Mouse (Mus musculus) hindbrain, embryonic 11.5 days (tissue): ENCODE data around the gene Sema4c. TPM values are rescaled to one million over a fixed set of nuclear protein-coding genes. Genes with fewer than 3 reads are reported as not detected.

Experiments used
- ATAC-seq: fragments of 200-750 bp; cut with Nextera tagmentation; 2 replicates; pipeline ENCODE4 v1.8.0; 2017; ENCODE audit warnings: mild to moderate bottlenecking, moderate TSS enrichment, moderate library complexity; ENCODE audit not compliant: low FRiP score
- DNase-seq: peaks from one replicate; pipeline ENCODE4 v3.0.0-alpha.2; 2015; ENCODE audit warnings: low spot score
- H3K27ac ChIP-seq: fragments of 300-500 bp; sonication (generic); 2 replicates; pipeline ENCODE4 v1.5.1; 2014; ENCODE audit warnings: mild to moderate bottlenecking, low read depth, low read length
- H3K27me3 ChIP-seq: fragments of 300-500 bp; sonication (generic); 2 replicates; pipeline ENCODE4 v1.6.1; 2014; ENCODE audit warnings: mild to moderate bottlenecking, low read length, moderate library complexity, mixed read lengths; ENCODE audit not compliant: control insufficient read depth, insufficient read depth
- H3K36me3 ChIP-seq: fragments of 300-500 bp; sonication (generic); 2 replicates; pipeline ENCODE4 v1.6.1; 2014; ENCODE audit warnings: mild to moderate bottlenecking, low read length, moderate library complexity, mixed read lengths; ENCODE audit not compliant: control insufficient read depth, insufficient read depth
- H3K4me1 ChIP-seq: fragments of 300-500 bp; sonication (generic); replicated peaks from 2 replicates; pipeline ENCODE4 v1.6.1; 2014; ENCODE audit warnings: low read length, mixed read lengths; ENCODE audit not compliant: control insufficient read depth, insufficient read depth
- H3K4me2 ChIP-seq: fragments of 300-500 bp; sonication (generic); replicated peaks from 2 replicates; pipeline ENCODE4 v1.6.1; 2014; ENCODE audit warnings: mild to moderate bottlenecking, low read depth, low read length
- H3K4me3 ChIP-seq: fragments of 300-500 bp; sonication (generic); 2 replicates; pipeline ENCODE4 v1.5.1; 2014; ENCODE audit warnings: low read depth, low read length
- H3K9ac ChIP-seq: fragments of 300-500 bp; sonication (generic); 2 replicates; pipeline ENCODE4 v1.6.1; 2014; ENCODE audit warnings: low read depth, low read length
- H3K9me3 ChIP-seq: fragments of 300-500 bp; sonication (generic); 2 replicates; pipeline ENCODE4 v1.6.1; 2016; ENCODE audit warnings: low read length; ENCODE audit not compliant: control insufficient read depth
- WGBS: fragments of 180-500 bp; shearing (Covaris S2); extraction: QIAGEN DNeasy Blood & Tissue Kit; methylation state at CpG from one replicate; pipeline ENCODE4 v1.1.7; 2014; 5-methylcytosine and 5-hydroxymethylcytosine counted together
- polyA plus RNA-seq: library from polyadenylated mRNA; unstranded; fragments of >200 nt; fragmentation: Nextera tagmentation; extraction: Ambion mirVana; gene quantifications from 2 replicates; pipeline ENCODE4 v1.2.1, GENCODE M21; 2014

The Sema4c gene
- 4.3 and 5.9 TPM in 2 replicates for polyA plus RNA-seq

DNA sequence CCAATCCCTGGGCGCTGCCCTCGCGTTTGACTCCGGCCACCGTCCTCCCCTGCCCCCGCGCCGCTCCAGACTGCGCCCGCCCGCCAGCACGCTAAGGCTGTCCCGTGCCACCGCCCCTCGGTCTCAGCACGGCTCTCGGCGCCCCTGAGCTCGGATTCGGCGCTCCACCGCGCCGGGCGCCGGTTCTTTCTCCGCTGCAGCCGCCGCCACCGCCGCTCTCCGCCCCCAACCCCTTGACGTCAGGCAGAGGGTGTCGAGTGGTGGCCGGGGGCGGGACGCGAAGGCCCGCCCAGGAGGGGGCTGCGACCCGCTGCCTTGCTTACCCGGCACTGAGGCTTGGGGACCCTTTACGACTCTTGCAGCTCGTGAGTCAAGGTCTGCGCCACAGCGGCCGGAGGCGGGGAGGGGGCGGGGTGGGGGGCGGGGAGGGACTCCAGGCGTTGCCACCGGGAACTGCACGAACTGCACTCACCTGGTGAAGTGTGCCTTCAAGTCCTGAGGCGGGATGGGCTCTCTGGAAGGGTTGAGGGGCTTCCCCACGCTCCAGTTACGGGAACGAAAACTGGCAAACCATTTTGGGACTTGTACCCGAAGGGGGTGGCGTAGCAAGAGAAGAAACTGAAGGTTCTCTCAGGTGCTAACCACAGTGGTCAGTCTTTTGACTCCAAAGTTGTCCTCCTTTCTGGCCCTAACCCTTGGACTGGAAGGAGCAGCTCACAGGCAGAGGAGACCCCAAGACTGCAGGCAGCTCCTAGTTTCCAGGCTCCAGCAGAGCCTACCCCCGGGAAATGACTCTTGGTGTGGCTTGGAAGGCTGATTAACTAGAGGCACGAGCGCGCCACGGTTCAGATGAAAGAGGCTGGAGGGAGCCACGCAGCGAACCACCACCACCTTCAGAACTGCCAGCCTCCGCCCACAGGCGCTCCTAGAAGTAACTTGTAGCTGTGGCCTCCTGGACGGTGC, at the start of gene Sema4c:
TSS of gene Sema4c (minus strand) at position 319 of the 963 bp plus-strand sequence.
- Histone ChIP-seq H3K4me3 (peak within 1 kb of the TSS; percentile 93), H3K36me3 (peaks cover 8% of the 10 kb centered on the region), H3K4me2 (peak within 1 kb of the TSS; percentile 99), H3K4me1 (peaks cover 20% of the 10 kb centered on the region), H3K9ac (peak within 1 kb of the TSS; percentile 100), H3K27ac (peak within 1 kb of the TSS; percentile 99), H3K9me3 (no peaks in the 10 kb centered on the region), H3K27me3 (no peaks in the 10 kb centered on the region)
- peak; percentile 64 for ATAC-seq
- peak; percentile 85 for DNase-seq
- under 1% methylated on average over 60 of the region's 69 CpGs for WGBS

DNA sequence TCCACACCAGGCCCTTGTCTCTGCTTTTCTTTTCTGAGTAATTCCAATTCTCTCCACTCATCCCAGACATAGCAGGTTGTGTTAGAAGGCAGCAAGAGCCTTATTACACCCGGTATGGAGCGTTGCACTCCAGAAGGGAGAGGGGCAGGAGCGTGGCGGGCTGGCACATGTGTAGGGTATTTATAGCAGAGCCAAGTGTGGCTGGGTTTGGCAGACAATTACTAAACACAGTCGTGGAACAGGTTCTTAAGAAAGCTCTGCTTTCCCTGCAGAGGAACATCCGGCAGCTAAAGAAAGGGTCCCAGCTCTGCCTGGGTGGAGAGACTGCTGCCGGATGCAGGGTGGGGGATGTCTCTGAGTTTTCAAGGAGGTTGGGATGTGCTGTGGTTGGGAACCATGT, 48.8 kb upstream of the Sema4c start:
- Histone ChIP-seq H3K36me3 (no peaks in the 10 kb centered on the region), H3K27ac (no peak overlapping the region), H3K4me1 (no peaks in the 10 kb centered on the region), H3K4me2 (no peak overlapping the region), H3K27me3 (no peaks in the 10 kb centered on the region), H3K4me3 (no peak overlapping the region), H3K9ac (no peak overlapping the region), H3K9me3 (no peaks in the 10 kb centered on the region)
- DNase-seq (no peak), ATAC-seq (no peak)
- WGBS = 71% methylated on average over 7 of the region's 7 CpGs

DNA sequence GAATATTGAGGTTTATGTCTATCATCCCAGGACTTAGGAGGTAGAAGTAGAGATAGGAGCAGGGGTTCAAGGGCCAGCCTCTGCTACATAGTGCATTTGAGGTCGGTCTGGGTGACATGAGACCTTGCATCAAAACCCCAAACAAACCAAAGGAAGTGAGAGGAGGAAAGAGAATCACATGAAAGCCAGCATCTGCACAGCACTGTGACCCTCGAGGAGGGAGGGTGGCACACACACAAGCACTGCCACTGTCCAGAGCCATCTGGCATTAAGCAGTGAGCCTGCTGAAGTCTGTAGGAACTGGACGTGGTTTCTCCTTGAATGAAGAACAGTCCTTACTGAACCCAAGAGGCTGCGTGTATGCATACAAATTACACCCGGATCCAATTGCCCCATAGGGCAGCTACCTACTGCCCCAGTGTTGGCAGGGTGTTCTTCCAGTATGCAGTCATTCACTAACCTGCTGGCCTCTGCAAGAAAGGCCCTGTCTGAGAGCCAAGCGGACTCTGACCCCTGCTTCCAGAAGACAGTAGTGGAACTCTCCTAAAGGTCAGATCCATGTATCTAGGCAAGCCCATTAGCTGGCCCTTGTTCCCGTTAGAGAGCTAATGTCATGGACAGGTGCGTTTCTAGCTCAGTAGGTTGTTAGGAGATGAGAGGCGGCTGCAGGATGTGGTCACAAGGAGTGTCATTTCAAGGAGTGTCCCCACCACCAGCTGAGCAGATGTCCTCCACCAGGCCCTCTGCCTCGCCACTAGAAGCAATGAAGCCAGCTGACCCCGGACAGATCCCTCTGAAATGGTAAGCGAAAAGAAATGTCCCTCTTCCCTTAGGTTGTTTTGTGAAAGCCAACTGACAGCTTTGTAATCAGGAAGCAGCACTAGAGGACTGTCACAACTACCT, 46.4 kb upstream of the Sema4c start:
- H3K36me3 ChIP-seq = no peaks in the 10 kb centered on the region
- H3K9ac ChIP-seq = no peak overlapping the region
- no peaks in the 10 kb centered on the region for H3K27me3 ChIP-seq
- no peak overlapping the region for H3K4me2 ChIP-seq
- no peaks in the 10 kb centered on the region for H3K4me1 ChIP-seq
- no peak for ATAC-seq
- no peaks in the 10 kb centered on the region for H3K9me3 ChIP-seq
- DNase-seq = no peak
- no peak overlapping the region for H3K4me3 ChIP-seq
- H3K27ac ChIP-seq = no peak overlapping the region
- 82% methylated on average over 12 of the region's 12 CpGs for WGBS

DNA sequence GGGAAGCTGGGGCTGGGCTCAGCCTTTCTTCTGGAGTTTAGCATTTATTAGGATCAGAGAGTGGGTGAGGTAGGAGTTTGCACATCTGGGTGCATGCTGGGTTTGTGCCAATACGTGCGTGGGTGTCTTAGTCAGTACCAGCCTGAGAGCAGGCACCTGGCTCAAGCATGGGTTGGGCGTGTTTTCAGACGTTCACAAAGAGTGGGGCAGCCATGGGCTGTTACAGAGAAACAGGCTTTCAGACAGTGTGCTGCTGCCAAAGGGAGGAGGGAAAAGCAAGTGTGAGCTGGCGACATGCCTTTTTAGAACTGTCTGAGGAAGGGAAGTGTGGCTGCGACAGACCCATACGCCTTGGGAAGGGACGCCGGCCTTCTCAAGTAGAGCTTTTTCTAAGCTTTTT, 45.2 kb upstream of the Sema4c start:
- ATAC-seq (no peak), DNase-seq (no peak)
- Histone ChIP-seq H3K27me3 (no peaks in the 10 kb centered on the region), H3K4me3 (no peak overlapping the region), H3K4me2 (no peak overlapping the region), H3K27ac (no peak overlapping the region), H3K4me1 (no peaks in the 10 kb centered on the region), H3K9me3 (no peaks in the 10 kb centered on the region), H3K36me3 (no peaks in the 10 kb centered on the region), H3K9ac (no peak overlapping the region)
- WGBS = 79% methylated on average over 9 of the region's 9 CpGs

DNA sequence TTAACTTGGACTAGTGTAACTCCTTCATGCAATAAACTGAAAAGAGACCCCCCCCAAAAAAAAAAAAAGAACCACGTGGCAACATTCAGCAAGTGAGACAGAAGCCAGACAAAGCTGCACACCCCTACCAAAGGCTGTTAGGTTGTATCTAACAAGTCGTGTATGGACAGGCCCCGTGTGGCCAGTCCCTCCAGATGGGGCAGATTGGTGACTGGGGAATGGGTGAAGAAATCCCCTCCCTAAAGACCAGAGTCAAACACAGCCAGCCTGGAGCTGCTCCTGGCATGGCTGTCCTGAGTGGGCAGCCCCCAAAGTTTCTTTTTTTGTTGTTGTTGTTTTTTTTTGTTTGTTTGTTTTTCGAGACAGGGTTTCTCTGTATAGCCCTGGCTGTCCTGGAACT, 44.1 kb upstream of the Sema4c start:
- WGBS = 67% methylated on average over 4 of the region's 4 CpGs

DNA sequence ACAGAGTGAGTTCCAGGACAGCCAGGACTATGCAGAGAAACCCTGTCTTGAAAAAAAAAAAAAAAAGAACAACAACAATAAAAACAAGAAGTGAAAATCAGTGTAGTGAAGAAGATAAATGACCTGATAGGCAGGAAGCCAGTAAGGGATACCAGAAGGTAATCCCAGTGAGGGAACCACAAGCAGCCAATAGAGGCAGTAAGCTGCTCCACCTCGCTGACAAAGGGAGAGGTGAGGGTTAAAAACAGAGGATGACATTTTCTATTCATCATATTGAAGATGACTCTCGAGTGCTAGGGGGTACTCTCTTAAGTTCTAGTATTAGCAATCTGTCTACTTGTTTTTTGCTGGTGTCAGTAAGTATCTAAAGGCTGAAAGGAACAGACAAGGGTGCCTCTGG, 40.3 kb upstream of the Sema4c start:
- Histone ChIP-seq H3K4me3 (no peak overlapping the region), H3K27me3 (no peaks in the 10 kb centered on the region), H3K9me3 (no peaks in the 10 kb centered on the region), H3K4me2 (no peak overlapping the region), H3K9ac (no peak overlapping the region), H3K27ac (no peak overlapping the region), H3K36me3 (no peaks in the 10 kb centered on the region), H3K4me1 (peaks cover 4% of the 10 kb centered on the region; the same call in 1 of the 2 replicates)
- 82% methylated on average over 2 of the region's 2 CpGs for WGBS
- DNase-seq (no peak), ATAC-seq (no peak)

More for the DNA sequence above, 44.1 kb upstream of the Sema4c start:
- Histone ChIP-seq H3K4me2 (no peak overlapping the region), H3K4me1 (no peaks in the 10 kb centered on the region), H3K9me3 (no peaks in the 10 kb centered on the region), H3K27ac (no peak overlapping the region), H3K9ac (no peak overlapping the region), H3K4me3 (no peak overlapping the region), H3K36me3 (no peaks in the 10 kb centered on the region), H3K27me3 (no peaks in the 10 kb centered on the region)
- no peak for ATAC-seq
- no peak for DNase-seq

DNA sequence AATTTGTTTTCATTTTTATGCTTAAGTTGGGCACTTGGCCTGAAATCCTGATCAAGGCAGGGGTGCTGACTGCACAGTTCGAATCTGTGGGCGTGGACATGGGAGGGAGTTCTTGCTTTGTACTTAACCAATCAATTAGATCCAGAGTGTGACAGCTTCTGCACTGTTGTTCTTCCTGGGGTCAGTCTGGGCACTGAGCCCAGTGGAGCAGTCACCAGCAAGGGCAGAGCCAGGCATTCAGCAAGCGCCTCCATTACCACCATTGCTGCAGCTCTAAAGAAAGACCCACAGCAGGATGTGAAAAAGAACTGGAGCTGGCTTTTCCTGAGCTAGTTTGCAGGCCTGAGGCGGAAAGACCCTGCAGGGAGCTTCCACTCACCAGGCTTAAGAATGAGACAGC, 38.0 kb upstream of the Sema4c start:
- DNase-seq (peak; percentile 61), ATAC-seq (peak; percentile 85)
- no peak overlapping the region for H3K4me2 ChIP-seq
- H3K27ac ChIP-seq = peak overlapping the region; percentile 8; the same call in 1 of the 2 replicates
- H3K9me3 ChIP-seq = no peaks in the 10 kb centered on the region
- H3K27me3 ChIP-seq = no peaks in the 10 kb centered on the region
- no peak overlapping the region for H3K9ac ChIP-seq
- H3K4me1 ChIP-seq = peaks cover 4% of the 10 kb centered on the region
- no peaks in the 10 kb centered on the region for H3K36me3 ChIP-seq
- H3K4me3 ChIP-seq = no peak overlapping the region
- 4% methylated on average over 4 of the region's 4 CpGs for WGBS

DNA sequence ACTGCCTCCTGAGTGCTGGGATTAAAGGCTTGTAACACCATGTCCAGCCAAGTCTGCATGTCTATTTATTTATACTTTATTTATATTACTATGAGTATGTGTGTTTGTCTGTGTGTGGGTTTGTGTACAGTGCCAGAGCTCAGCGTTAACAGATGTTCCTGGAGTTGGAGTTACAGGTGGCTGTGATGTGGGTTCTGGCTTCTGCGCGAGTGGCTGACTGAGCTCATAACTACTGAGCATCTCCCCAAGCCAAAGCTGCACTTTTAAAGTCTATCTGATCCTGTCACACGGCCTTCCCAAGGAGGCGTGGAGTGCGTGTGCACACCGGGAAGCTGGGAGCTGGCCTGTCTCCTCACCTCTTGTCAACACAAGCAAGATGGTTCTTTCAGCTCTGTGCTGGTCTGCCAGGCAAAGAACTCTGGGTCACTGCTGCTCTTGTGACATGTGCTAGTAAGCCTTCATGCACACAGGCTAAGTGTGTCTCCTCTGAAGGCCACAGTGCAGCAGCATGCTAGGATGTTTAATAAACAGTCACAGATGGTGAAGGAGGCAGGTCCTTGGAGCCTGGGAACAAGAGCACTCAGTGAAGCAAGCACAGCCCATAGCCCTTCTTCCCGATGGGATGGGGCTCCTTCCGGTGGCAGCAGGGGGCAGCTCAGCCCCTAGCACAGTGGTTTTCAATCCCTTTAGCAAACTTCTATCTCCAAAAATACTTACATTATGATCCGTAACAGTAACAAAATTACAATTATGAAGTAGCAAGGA, 37.2 kb upstream of the Sema4c start:
- Histone ChIP-seq H3K9me3 (no peaks in the 10 kb centered on the region), H3K27ac (no peak overlapping the region; the same call in 1 of the 2 replicates), H3K4me2 (no peak overlapping the region), H3K9ac (no peak overlapping the region), H3K36me3 (no peaks in the 10 kb centered on the region), H3K27me3 (no peaks in the 10 kb centered on the region), H3K4me1 (peaks cover 4% of the 10 kb centered on the region), H3K4me3 (no peak overlapping the region)
- ATAC-seq = 0 out of 2 replicates have a peak, but pooled peaks have one; percentile 26
- DNase-seq = peak; percentile 26
- WGBS = 61% methylated on average over 10 of the region's 10 CpGs
